Mouse (Mus musculus): ENCODE measurements around the gene Mettl24. TPM values are rescaled to one million over a fixed set of nuclear protein-coding genes. Genes with fewer than 3 reads are reported as not detected.

Mettl24 gene
- polyA plus RNA-seq, 1 experiment from 2014 or later: 0.53 TPM

GRCm38 (mm10) chr10:40850644-40851043, 167.6 kb downstream of the Mettl24 start:
- no peaks in the 10 kb centered on the region for H3K9me3 ChIP-seq (ENCODE audit: control insufficient read depth, low read length)
- no peak for ATAC-seq (ENCODE audit: low FRiP score)
- no peak overlapping the region for H3K4me2 ChIP-seq
- DNase-seq (ENCODE audit: low spot score, missing footprints): no peak
- H3K27me3 ChIP-seq (ENCODE audit: control insufficient read depth, insufficient read depth, low read length): no peaks in the 10 kb centered on the region
- 93% methylated on average over 2 of the region's 2 CpGs for WGBS
- no peak overlapping the region for H3K4me3 ChIP-seq (ENCODE audit: low read depth, low read length)
- no peaks in the 10 kb centered on the region for H3K4me1 ChIP-seq (ENCODE audit: control insufficient read depth, insufficient read depth, low read length)
- H3K9ac ChIP-seq (ENCODE audit: low read length): no peak overlapping the region
- no peaks in the 10 kb centered on the region for H3K36me3 ChIP-seq (ENCODE audit: control insufficient read depth, insufficient read depth, low read length)
- H3K27ac ChIP-seq (ENCODE audit: low read depth, low read length): no peak overlapping the region

GRCm38 (mm10) chr10:40851138-40851537, 168.1 kb downstream of the Mettl24 start:
- Histone ChIP-seq H3K4me2 (no peak overlapping the region), H3K4me1 (ENCODE audit: control insufficient read depth, insufficient read depth, low read length) (no peaks in the 10 kb centered on the region), H3K9ac (ENCODE audit: low read length) (no peak overlapping the region), H3K4me3 (ENCODE audit: low read depth, low read length) (no peak overlapping the region), H3K27me3 (ENCODE audit: control insufficient read depth, insufficient read depth, low read length) (no peaks in the 10 kb centered on the region), H3K36me3 (ENCODE audit: control insufficient read depth, insufficient read depth, low read length) (no peaks in the 10 kb centered on the region), H3K9me3 (ENCODE audit: control insufficient read depth, low read length) (no peaks in the 10 kb centered on the region), H3K27ac (ENCODE audit: low read depth, low read length) (no peak overlapping the region)
- no peak for ATAC-seq (ENCODE audit: low FRiP score)
- DNase-seq (ENCODE audit: low spot score, missing footprints): no peak

- H3K9ac ChIP-seq (ENCODE audit: low read length): no peak overlapping the region
- DNase-seq (ENCODE audit: low spot score, missing footprints): no peak
- H3K27ac ChIP-seq (ENCODE audit: low read depth, low read length): no peak overlapping the region
- no peaks in the 10 kb centered on the region for H3K36me3 ChIP-seq (ENCODE audit: control insufficient read depth, insufficient read depth, low read length)
- 79% methylated on average over 2 of the region's 2 CpGs for WGBS
- H3K4me3 ChIP-seq (ENCODE audit: low read depth, low read length): no peak overlapping the region
- no peaks in the 10 kb centered on the region for H3K4me1 ChIP-seq (ENCODE audit: control insufficient read depth, insufficient read depth, low read length)
- no peak overlapping the region for H3K4me2 ChIP-seq
- ATAC-seq (ENCODE audit: low FRiP score): no peak
- H3K27me3 ChIP-seq (ENCODE audit: control insufficient read depth, insufficient read depth, low read length): no peaks in the 10 kb centered on the region
- H3K9me3 ChIP-seq (ENCODE audit: control insufficient read depth, low read length): no peaks in the 10 kb centered on the region
Measured at GRCm38 (mm10) chr10:40855616-40856015, 172.5 kb downstream of the Mettl24 start.

GRCm38 (mm10) chr10:40856703-40857102, 173.6 kb downstream of the Mettl24 start:
- no peak overlapping the region for H3K27ac ChIP-seq (ENCODE audit: low read depth, low read length)
- H3K4me2 ChIP-seq: no peak overlapping the region
- ATAC-seq (ENCODE audit: low FRiP score): no peak
- no peaks in the 10 kb centered on the region for H3K4me1 ChIP-seq (ENCODE audit: control insufficient read depth, insufficient read depth, low read length)
- no peak overlapping the region for H3K4me3 ChIP-seq (ENCODE audit: low read depth, low read length)
- 94% methylated on average over 7 of the region's 7 CpGs for WGBS
- DNase-seq (ENCODE audit: low spot score, missing footprints): no peak
- no peaks in the 10 kb centered on the region for H3K9me3 ChIP-seq (ENCODE audit: control insufficient read depth, low read length)
- H3K9ac ChIP-seq (ENCODE audit: low read length): no peak overlapping the region
- no peaks in the 10 kb centered on the region for H3K36me3 ChIP-seq (ENCODE audit: control insufficient read depth, insufficient read depth, low read length)
- H3K27me3 ChIP-seq (ENCODE audit: control insufficient read depth, insufficient read depth, low read length): no peaks in the 10 kb centered on the region

- 94% methylated on average over 8 of the region's 8 CpGs for WGBS
- ATAC-seq (ENCODE audit: low FRiP score) (no peak), DNase-seq (ENCODE audit: low spot score, missing footprints) (no peak)
- H3K9me3 ChIP-seq (ENCODE audit: control insufficient read depth, low read length): no peaks in the 10 kb centered on the region
- H3K4me2 ChIP-seq: no peak overlapping the region
- H3K36me3 ChIP-seq (ENCODE audit: control insufficient read depth, insufficient read depth, low read length): no peaks in the 10 kb centered on the region
- H3K9ac ChIP-seq (ENCODE audit: low read length): no peak overlapping the region
- H3K27ac ChIP-seq (ENCODE audit: low read depth, low read length): no peak overlapping the region
- no peaks in the 10 kb centered on the region for H3K27me3 ChIP-seq (ENCODE audit: control insufficient read depth, insufficient read depth, low read length)
- H3K4me3 ChIP-seq (ENCODE audit: low read depth, low read length): no peak overlapping the region
- H3K4me1 ChIP-seq (ENCODE audit: control insufficient read depth, insufficient read depth, low read length): no peaks in the 10 kb centered on the region
Measured at GRCm38 (mm10) chr10:40857599-40857998, 174.5 kb downstream of the Mettl24 start.

Other genes with a start within 250 kb of the Mettl24 start
- gene Slc22a16, start 112.9 kb upstream of the Mettl24 start, polyA plus RNA-seq (2014; fragmentation: Nextera tagmentation; extraction: Ambion mirVana): not detected in 2 replicates
- 0.08 and 0.18 TPM in 2 replicates for gene Ddo, start 53.3 kb upstream of the Mettl24 start, polyA plus RNA-seq (2014; fragmentation: Nextera tagmentation; extraction: Ambion mirVana)
- 38.7 and 38.9 TPM in 2 replicates for gene Cdc40, start 200.0 kb downstream of the Mettl24 start, polyA plus RNA-seq (2014; fragmentation: Nextera tagmentation; extraction: Ambion mirVana)
- gene Wasf1, start 200.2 kb downstream of the Mettl24 start, polyA plus RNA-seq (2014; fragmentation: Nextera tagmentation; extraction: Ambion mirVana): 49.1 and 55.3 TPM in 2 replicates

Data from midbrain, embryonic 11.5 days (tissue).